Mouse (Mus musculus) MEL (cell line): ENCODE data around the gene Mafb.

Experiments
- CTCF ChIP-seq, 3 experiments: IDR thresholded peaks in 2 of 3; conservative IDR thresholded peaks in 1 of 3; 2 replicates each; pipeline ENCODE4 v1.5.1; 2011 to 2012; ENCODE audit warnings: low read length in 3 of 3, low read depth in 2 of 3, mild to moderate bottlenecking in 2 of 3, improper control_type of control experiment in 1 of 3, inconsistent platforms in 1 of 3, mixed read lengths in 1 of 3, moderate library complexity in 1 of 3; ENCODE audit not compliant: control insufficient read depth in 1 of 3, insufficient read depth in 1 of 3, poor library complexity in 1 of 3, severe bottlenecking in 1 of 3
- TAL1 ChIP-seq: IDR thresholded peaks from 2 replicates; pipeline ENCODE4 v1.6.1; 2012; ENCODE audit warnings: mild to moderate bottlenecking, inconsistent platforms, low read length, moderate library complexity, mixed read lengths

DNA sequence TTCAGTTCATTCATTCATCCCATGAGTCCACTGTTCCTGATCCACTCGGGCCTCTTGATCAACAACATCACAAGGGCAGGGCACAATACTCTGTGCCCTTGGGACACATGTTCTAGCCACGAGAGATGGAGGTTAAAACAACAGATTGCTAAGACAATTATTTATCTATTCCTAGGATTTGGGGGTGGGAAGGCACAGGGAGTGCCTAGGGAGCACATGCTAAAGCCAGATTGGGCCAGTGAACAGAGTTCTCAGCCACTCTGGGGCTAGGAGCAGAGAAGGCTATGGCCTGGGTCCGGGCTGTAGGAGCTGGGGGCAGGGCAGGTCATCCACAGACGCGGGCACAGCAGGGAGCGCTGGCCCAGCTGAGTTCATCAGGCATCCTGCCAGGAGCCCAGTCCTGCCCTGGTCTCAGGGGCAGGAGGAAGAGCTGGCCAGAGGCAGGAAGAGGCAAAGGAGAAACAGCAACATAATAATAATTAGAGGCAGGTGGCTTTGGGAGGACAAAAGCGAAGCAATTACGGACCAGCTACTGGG, 15.8 kb downstream of the Mafb start:
- TF ChIP-seq CTCF (IDR thresholded peaks at IDR 0.05 in 2 of 3, conservative IDR thresholded peaks at IDR 0.05 in 1 of 3; ENCODE audit: control insufficient read depth in 1 of 3, insufficient read depth in 1 of 3, low read depth in 2 of 3, low read length in 3 of 3, poor library complexity in 1 of 3, severe bottlenecking in 1 of 3) (no peak), TAL1 (no peak)
